Mouse (Mus musculus): ENCODE data around the gene Itpk1. TPM values are rescaled to one million over a fixed set of nuclear protein-coding genes. Genes with fewer than 3 reads are reported as not detected.

Gene Itpk1
- polyA plus RNA-seq (2015; fragmentation: Nextera tagmentation; extraction: Ambion mirVana) = 4.3 and 6.0 TPM in 2 replicates

GRCm38 (mm10) chr12:102704457-102705198, at the start of gene Itpk1:
TSS of gene Itpk1 (minus strand) at chr12:102704930.

DNA sequence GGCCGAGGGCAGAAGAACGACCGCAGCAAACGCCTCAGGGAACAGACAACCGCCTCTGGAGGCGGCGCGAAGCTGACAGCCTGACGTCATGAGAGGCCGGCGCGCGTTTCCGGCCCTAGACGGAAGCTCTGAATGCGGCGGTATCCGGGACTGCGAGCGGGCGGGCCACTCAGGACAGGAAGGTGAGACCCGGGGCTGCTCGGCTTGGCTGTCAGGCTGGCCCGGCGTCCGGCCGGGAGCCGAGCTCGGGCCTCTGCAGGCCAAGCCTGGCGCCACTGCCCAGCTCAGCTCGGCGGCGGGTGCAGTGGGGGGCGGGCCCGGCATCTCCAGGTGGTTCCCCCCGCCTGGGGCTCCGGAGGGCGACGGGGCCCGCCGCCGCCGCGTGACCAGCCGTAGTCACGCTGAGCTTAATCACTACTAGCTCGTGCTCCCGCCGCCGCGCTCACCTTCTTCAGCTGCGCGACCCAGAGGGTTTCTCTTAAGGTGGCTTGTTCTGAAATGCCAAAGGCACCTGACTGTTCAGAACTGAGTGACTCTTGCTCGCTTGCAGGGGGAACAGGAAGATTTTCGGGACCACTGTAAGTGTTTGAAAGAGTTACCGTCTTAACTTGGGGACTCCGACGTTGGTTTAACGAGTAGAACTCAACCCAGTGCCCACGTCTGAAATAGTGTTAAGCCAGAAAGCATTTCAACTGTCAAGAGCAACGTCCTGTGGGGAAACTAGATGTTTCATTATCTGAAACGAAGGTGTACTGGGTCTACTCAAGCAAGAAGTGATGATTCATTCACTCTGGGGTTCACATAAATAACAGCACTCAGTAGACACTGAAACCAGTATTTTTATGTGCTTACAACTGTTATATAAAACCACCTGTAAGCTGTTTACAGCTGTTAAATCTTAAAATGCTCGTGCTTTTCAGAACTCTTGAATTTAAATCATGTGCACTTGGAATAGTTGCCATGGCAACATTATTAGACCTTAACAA, 39.2 kb upstream of the Itpk1 start, which contains the start of the genes Moap1 and Tmem251:
Gene Moap1, minus strand, starts transcription at position 73 of the 986 bp plus-strand sequence.
Gene Tmem251, plus strand, starts transcription at position 174 of the 986 bp plus-strand sequence.

DNA sequence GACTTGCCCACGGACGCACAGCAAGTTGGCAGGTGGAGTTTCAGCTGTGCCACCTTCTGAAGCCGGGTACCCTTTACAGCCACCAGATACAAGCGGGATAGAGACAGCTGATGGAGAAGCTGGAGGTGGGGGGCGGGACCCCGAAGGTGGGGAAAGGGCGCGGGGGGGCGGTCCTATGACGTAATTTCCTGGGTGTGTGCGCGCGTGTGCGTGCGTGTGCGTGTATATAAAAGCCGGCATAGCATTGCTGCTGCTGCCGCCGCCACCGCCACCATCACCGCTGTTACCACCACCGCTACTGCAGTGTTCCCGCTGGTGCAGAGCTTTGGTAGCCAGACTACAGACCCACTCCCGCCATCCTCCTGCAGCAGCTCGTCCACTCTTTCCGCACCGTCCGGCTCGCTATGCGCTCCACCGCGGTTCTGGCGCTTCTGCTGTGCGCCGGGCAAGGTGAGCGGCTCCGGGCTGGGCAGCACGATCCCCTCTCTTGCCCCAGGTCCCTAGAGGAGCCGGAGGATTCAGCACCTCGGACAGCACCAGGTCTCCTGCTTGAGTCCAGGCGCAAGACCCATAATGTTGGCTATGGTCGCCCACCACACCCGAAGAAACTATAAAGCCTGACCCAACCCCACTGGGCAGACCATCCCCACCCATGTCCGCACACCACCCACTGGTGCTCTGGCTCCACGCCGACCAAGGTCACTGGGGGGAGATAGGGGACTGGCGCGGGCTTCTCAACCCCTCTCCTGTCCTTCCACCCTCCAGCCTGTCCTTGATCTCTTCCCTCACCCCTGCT, 149.8 kb downstream of the Itpk1 start, which contains the start of gene Chga:
Gene Chga, plus strand, starts transcription at position 249 of the 796 bp plus-strand sequence.

MicroRNA genes within 50 kb of the gene (microRNA counts, 519-probe panel; counts per million panel counts)
- microRNA mmu-miR-1936 = 88.3 counts per million

Other genes starting within 250 kb of the Itpk1 start
- gene Golga5, start 235.8 kb downstream of the Itpk1 start, polyA plus RNA-seq (2015; fragmentation: Nextera tagmentation; extraction: Ambion mirVana) = 16.0 and 16.6 TPM in 2 replicates
- gene Chga, start 150.0 kb downstream of the Itpk1 start, polyA plus RNA-seq (2015; fragmentation: Nextera tagmentation; extraction: Ambion mirVana) = 2.3 and 4.5 TPM in 2 replicates
- 5.4 and 8.3 TPM in 2 replicates for gene Moap1, start 38.7 kb upstream of the Itpk1 start, polyA plus RNA-seq (2015; fragmentation: Nextera tagmentation; extraction: Ambion mirVana)
- 10.0 and 11.3 TPM in 2 replicates for gene Tmem251, start 38.8 kb upstream of the Itpk1 start, polyA plus RNA-seq (2015; fragmentation: Nextera tagmentation; extraction: Ambion mirVana)
- 0.77 TPM in 1 of 2 replicates, not detected in the other for gene Gm28051, start 52.8 kb upstream of the Itpk1 start, polyA plus RNA-seq (2015; fragmentation: Nextera tagmentation; extraction: Ambion mirVana)
- 20.8 and 22.2 TPM in 2 replicates for gene Gon7, start 52.9 kb upstream of the Itpk1 start, polyA plus RNA-seq (2015; fragmentation: Nextera tagmentation; extraction: Ambion mirVana)
- 25.6 and 26.4 TPM in 2 replicates for gene Ubr7, start 53.0 kb upstream of the Itpk1 start, polyA plus RNA-seq (2015; fragmentation: Nextera tagmentation; extraction: Ambion mirVana)
- gene Gm20604, start 53.7 kb upstream of the Itpk1 start, polyA plus RNA-seq (2015; fragmentation: Nextera tagmentation; extraction: Ambion mirVana) = 12.4 and 12.5 TPM in 2 replicates
- 7.0 and 8.2 TPM in 2 replicates for gene Btbd7, start 173.5 kb upstream of the Itpk1 start, polyA plus RNA-seq (2015; fragmentation: Nextera tagmentation; extraction: Ambion mirVana)
- gene Cox8c, start 194.4 kb upstream of the Itpk1 start, polyA plus RNA-seq (2015; fragmentation: Nextera tagmentation; extraction: Ambion mirVana) = not detected in 2 replicates
- gene Unc79, start 243.9 kb upstream of the Itpk1 start, polyA plus RNA-seq (2015; fragmentation: Nextera tagmentation; extraction: Ambion mirVana) = 0.02 and 0.04 TPM in 2 replicates